Mouse (Mus musculus) adrenal gland, adult (tissue): Measurements from ENCODE around the gene Fcho1.
"Not testable (repeated sequence)": the region's sequence is repeated elsewhere in the genome, so short reads cannot be mapped to it uniquely, and the experiment has no call there.

ENCODE experiments used
- DNase-seq, 2 experiments: peaks; one replicate each; pipeline ENCODE4 v3.0.0; 2022 to 2023; ENCODE audit warnings: low spot score in 1 of 2; ENCODE audit not compliant: inconsistent age in 2 of 2

Gene Fcho1

GRCm38 (mm10) chr8:71725122-71725924 is at the start of gene Fcho1:
TSS of gene Fcho1 (minus strand) at chr8:71725716.
- DNase-seq: peak; percentile 77 to 84

GRCm38 (mm10) chr8:71771336-71771735 is 45.8 kb upstream of the Fcho1 start:
- DNase-seq: no peak

DNA sequence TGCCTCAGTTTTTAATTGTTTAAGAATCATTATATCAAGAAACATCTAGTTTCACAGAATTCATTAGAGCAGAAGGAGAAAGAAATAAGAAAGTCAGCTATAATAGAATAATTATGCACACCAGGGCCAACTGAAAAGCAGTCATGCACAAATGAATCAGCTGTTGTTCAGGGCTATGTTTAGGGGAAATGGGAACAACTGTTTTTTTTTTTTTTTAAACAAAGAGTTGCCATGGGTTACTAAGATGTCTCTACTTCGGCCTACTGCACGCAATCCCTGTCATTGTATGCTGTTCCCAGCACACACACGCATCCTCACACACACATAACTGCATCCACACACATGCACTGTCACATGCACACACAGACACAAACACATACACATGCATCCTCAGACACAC is 33.3 kb upstream of the Fcho1 start:
- DNase-seq: no peak

GRCm38 (mm10) chr8:71752881-71753552 is 27.5 kb upstream of the Fcho1 start:
- peak in 1 of 2 experiments; percentile 56 for DNase-seq

- DNase-seq: not testable (repeated sequence)
Observed at GRCm38 (mm10) chr8:71752263-71752662, 26.7 kb upstream of the Fcho1 start.

DNA sequence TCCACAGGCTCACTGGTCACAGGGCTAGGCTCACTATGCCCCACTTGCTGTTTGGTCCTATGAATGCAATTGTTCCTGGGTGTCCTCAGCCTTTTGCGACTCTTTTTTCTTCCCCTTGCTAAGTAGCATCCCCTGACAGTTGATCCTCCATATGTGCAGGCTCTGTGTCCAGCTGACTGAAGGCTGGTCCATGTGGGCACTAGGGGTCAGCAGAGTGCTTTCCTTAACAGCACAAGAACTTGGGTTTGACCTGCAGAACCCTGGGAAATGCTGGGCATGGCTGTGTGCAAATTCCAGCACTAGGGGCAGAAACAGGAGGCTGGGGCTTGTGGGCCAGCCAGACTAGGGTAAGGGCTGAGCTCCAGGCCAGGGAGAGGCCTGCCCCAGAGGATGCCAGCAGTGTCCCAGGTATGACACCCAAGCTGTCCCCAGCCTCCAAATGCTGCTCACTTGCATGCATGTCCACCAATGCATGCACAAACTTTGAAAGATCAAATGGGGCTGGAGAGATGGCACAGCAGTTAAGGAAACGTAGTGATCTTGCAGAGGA is 25.9 kb upstream of the Fcho1 start:
- DNase-seq: peak; percentile 64 to 87

DNA sequence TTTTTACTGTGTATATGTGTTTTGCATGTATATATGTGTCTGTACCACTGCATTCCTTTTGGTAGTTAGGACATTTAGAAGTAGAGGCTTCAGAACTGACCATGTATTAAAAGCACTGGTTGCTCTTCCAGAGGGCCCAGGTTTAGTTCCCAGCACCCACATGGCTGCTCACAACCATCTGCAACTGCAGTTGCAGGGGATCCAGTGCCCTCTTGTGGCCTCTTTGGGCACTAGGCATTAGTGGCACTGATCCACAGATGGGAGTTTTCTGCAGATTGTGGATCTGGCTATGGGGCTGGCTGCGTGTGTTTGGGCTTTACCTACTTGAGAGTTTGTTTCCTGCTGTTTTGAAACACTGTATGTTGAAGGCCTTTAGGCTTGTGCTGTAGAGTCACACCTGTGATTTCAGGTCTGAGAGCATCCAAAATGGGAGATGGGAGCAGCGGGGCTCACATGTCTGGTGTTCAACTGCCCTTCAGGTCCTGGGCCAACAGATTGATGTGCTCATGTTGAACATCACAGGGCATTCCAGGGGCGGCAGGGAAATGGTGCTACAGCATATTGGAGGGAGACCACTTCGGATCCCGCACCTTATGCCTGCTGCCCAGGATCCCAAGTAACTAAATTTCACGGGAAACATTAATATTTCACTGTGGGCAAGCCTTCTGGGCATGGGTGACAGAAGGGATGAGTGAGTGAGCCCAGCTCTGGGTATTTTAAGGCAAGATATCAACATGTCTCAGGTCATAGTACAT is 24.0 kb upstream of the Fcho1 start:
- not testable (repeated sequence) for DNase-seq

- not testable (repeated sequence) for DNase-seq
Observed at GRCm38 (mm10) chr8:71747082-71747481, 21.6 kb upstream of the Fcho1 start.

DNA sequence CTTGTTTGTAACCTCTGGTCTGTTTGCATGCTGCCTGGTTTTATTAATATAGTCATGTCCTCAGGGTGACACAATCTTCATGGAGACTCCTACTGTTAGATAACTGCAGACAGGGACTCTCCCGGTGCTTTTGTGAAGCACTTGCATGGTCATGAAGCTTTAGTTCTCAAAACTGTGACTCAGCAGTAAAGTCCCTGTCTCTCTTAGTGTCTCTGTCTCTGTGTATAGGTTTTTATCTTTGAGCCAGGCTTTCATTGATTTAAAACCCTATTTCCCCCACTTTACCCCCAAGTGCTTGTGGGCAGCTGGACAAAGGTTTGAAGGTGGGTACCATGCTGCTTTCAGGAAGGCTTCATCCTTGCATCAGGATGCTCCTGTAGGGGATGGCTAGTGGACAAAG is 19.8 kb upstream of the Fcho1 start:
- no peak for DNase-seq

DNA sequence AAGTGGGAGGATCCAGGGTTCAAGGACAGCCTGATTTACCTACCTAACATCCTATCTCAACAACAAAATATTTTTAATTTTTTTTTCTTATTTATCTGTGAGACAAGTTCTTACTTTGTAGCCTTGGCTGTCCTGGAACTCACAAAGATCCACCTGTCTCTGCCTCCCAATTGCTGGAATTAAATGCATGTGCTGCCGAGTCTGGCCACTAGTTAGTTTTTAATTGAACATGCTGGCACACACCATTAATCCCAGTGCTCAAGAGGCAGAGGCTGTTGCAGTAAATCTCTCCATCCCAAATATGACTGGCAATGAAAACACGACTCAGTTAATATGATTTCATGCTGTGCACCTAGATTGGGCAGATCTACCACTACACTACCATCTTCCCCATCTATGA is 17.3 kb upstream of the Fcho1 start:
- DNase-seq: no peak

DNA sequence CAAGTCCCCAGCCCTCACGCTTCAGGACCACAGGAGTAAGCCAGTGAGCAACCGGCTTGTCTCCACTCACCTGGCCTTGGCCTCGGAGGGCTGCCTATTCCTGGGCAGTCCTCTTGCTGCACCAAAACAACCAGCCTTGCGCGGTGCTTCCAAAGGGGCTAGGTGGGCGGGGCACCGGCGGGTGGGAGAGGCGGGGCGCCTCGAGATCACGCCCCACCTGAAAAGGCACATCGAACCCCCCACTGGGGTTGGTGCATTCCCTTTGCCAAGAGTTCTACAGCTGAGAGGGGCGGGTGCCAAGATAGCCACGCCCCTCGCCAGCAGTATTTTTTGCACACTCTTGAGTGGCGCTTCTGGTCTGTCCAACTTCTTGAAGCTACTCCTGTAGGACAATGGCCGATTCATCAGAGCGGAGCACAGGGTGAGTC is 16.2 kb upstream of the Fcho1 start:
- peak; percentile 27 to 49 for DNase-seq

- no peak for DNase-seq
Observed at GRCm38 (mm10) chr8:71741226-71741625, 15.7 kb upstream of the Fcho1 start.

GRCm38 (mm10) chr8:71738316-71738715 is 12.8 kb upstream of the Fcho1 start:
- DNase-seq: not testable (repeated sequence)

DNA sequence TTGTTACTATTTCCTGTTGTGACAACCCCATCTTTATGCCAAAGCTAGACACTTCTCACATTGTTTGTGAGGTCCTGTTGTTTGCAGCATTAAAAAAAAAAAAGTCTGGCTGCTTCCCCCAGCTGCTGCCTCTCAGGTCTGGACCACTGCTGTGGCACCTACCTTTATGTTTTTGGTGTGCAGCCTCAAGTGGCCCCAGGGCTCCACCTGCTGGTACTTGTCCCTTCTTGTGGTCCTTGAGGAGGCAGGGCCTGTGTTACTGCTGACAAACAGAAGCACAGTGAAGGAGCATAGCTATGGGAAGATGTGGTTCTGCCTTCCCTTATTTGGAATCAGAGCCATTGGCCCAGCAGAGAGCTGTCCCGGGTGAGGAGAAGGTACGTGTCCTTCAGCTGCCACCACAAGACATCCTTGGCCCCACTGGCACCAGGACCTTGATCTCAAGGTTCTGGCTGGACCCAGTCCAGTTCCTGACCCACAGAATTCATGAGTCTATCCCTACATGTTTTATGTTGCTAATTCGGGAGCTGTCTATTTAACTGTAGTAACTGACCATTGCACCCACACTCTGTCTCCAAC is 6.2 kb upstream of the Fcho1 start:
- DNase-seq: peak; percentile 81 to 86

GRCm38 (mm10) chr8:71728826-71729620 is 3.5 kb upstream of the Fcho1 start:
- DNase-seq: no peak

DNA sequence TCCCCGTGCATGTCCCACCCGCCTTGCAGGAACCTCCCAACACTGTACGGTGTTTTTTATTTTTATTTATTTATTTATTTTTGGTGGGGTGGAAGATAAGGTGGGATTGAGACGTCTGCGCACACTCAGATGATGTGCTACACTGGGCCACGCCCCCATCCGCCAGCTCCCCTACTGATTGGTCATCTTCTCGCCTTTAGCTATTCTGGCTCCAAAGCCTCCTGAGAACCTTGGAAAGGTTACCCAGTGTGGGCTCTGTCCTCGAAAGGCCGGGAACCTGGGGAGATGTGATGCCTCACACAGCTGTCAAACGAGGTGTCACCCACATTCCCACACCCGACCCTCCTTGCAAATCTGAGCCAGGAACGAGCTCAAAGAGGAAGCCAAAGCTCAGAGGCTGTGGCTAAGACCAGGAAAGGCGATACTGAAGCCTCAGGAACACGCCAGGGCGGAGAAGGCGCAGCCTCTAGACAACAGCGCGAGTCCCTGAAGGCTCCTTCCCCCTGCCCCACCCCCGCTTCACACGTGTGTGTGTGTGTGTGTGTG is 2.8 kb upstream of the Fcho1 start:
- DNase-seq: peak in 1 of 2 experiments; percentile 49

- DNase-seq: no peak
Observed at GRCm38 (mm10) chr8:71724389-71724788, 1.1 kb downstream of the Fcho1 start.

- DNase-seq: no peak
Observed at GRCm38 (mm10) chr8:71723047-71723551, 2.4 kb downstream of the Fcho1 start.

DNA sequence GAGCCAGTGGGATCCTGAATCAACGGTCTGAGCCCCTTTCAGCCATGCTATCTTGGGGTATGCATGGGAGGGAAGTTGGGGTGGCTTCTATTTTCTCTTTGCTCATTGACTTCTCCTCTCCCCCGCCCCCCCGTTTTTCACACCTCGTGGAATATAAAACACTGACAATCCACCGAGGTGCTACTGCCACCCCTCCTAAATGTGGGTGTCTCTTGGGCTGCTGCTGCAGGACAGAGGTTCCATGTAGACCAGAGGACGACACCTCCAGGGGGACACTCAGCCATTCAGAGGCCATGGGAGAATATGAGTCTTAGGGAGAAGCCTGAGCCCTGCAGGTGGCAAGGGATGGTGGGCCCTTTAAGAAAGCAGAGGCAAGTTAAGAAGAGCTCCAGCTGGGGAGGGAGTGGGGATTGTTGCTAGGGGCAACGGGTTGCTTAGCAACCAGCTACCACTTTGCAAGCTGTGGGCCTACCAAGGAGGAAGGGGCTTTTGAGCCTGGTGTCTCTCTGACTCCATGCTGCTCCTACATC is 5.5 kb downstream of the Fcho1 start:
- DNase-seq: no peak
